Comparison of ENCODE assay signal across 8 mouse cellular contexts in genomic region chr5:24604656-24605100, GRCm38 (mm10). TPM values are rescaled to one million over a fixed set of nuclear protein-coding genes. Genes with fewer than 3 reads are reported as not detected.
DNase-seq lines count a peak whose midpoint lies in the region; ATAC-seq lines count a peak whose summit lies in the region.

No protein-coding gene starts in this region.

- H3K4me2 ChIP-seq in hindbrain, embryonic 16.5 days (ENCODE audit: low read length), result peak overlapping the region; percentile 78
- H3K4me2 ChIP-seq in midbrain, embryonic 12.5 days (replicated peaks), result peak overlapping the region; percentile 72
- peak overlapping the region; percentile 91 for H3K4me2 ChIP-seq in stomach, embryonic 15.5 days

- H3K9ac ChIP-seq in hindbrain, embryonic 16.5 days (ENCODE audit: low read depth, low read length), result peak overlapping the region; percentile 90
- peak overlapping the region; percentile 86 for H3K9ac ChIP-seq in midbrain, embryonic 12.5 days (replicated peaks)
- peak overlapping the region; percentile 51 for H3K9ac ChIP-seq in stomach, embryonic 15.5 days

- H3K4me3 ChIP-seq in hindbrain, embryonic 16.5 days (ENCODE audit: low read length), result peak overlapping the region; percentile 60
- H3K4me3 ChIP-seq in midbrain, embryonic 12.5 days, result peak overlapping the region; percentile 53
- H3K4me3 ChIP-seq in stomach, embryonic 15.5 days (replicated peaks), result peak overlapping the region; percentile 64

- H3K4me1 ChIP-seq in hindbrain, embryonic 16.5 days (ENCODE audit: control insufficient read depth, insufficient read depth, low read depth, low read length), result peaks cover 57% of the 10 kb centered on the region
- H3K4me1 ChIP-seq in midbrain, embryonic 12.5 days, result peaks cover 64% of the 10 kb centered on the region
- H3K4me1 ChIP-seq in stomach, embryonic 15.5 days, result peaks cover 41% of the 10 kb centered on the region

- intact Hi-C loops in left cerebral cortex, postnatal 4 days (cut with DNase I), result no loop called here

- H3K27me3 ChIP-seq in hindbrain, embryonic 16.5 days (replicated peaks; ENCODE audit: control insufficient read depth, insufficient read depth, low read length), result no peaks in the 10 kb centered on the region
- H3K27me3 ChIP-seq in midbrain, embryonic 12.5 days, result 0 out of 2 replicates have a peak, but pooled peaks cover 4% of the 10 kb centered on the region
- no peaks in the 10 kb centered on the region for H3K27me3 ChIP-seq in stomach, embryonic 15.5 days (replicated peaks)

- WGBS in hindbrain, embryonic 16.5 days, result 0% methylated on average over 25 of the region's 46 CpGs
- WGBS in midbrain, embryonic 12.5 days, result under 1% methylated on average over 46 of the region's 46 CpGs
- WGBS in stomach, embryonic 15.5 days, result 1% methylated on average over 44 of the region's 46 CpGs

- DNase-seq in adrenal gland, adult 8-10 months, result peak; percentile 86
- DNase-seq in cerebellum, postnatal 25 days, result peak; percentile 83 to 88
- peak; percentile 91 for DNase-seq in gastrocnemius, postnatal 10 days
- DNase-seq in left cerebral cortex, postnatal 4 days, result peak; percentile 94
- no peak for DNase-seq in spleen, adult 18-20 months

- H3K27ac ChIP-seq in hindbrain, embryonic 16.5 days (ENCODE audit: low read depth, low read length), result peak overlapping the region; percentile 98
- peak overlapping the region; percentile 99 for H3K27ac ChIP-seq in midbrain, embryonic 12.5 days (replicated peaks)
- H3K27ac ChIP-seq in stomach, embryonic 15.5 days, result peak overlapping the region; percentile 99

- H3K36me3 ChIP-seq in hindbrain, embryonic 16.5 days (ENCODE audit: control insufficient read depth, insufficient read depth, low read length), result no peaks in the 10 kb centered on the region
- H3K36me3 ChIP-seq in midbrain, embryonic 12.5 days, result no peaks in the 10 kb centered on the region
- H3K36me3 ChIP-seq in stomach, embryonic 15.5 days, result no peaks in the 10 kb centered on the region

- ATAC-seq in hindbrain, embryonic 16.5 days, result peak; percentile 81
- peak; percentile 82 for ATAC-seq in midbrain, embryonic 12.5 days (ENCODE audit: low FRiP score, low read depth)
- peak; percentile 67 for ATAC-seq in stomach, embryonic 15.5 days (ENCODE audit: insufficient read depth, low FRiP score, low read depth)

- H3K9me3 ChIP-seq in hindbrain, embryonic 16.5 days (ENCODE audit: control insufficient read depth, low read length), result no peaks in the 10 kb centered on the region
- H3K9me3 ChIP-seq in midbrain, embryonic 12.5 days, result no peaks in the 10 kb centered on the region
- H3K9me3 ChIP-seq in stomach, embryonic 15.5 days, result no peaks in the 10 kb centered on the region

RNA-seq across cellular contexts. Expression of gene Chpf2, which starts 18.1 kb away (rescaled TPM):
- 10 to 100 TPM; 38.1 to 70.3 (median 57.1) TPM for total RNA-seq in adrenal gland, adult 8-10 months (2022)
- total RNA-seq in gastrocnemius, postnatal 10 days (2021), result 10 to 100 TPM; 19.6 to 29.4 TPM
- 20.6 and 21.9 TPM in 2 replicates for polyA plus RNA-seq in hindbrain, embryonic 16.5 days (2015; fragmentation: Nextera tagmentation; extraction: Ambion mirVana)
- total RNA-seq in left cerebral cortex, postnatal 4 days (2021), result 10 to 100 TPM; 28.7 to 33.7 TPM
- polyA plus RNA-seq in midbrain, embryonic 12.5 days (2016; fragmentation: Nextera tagmentation; extraction: Ambion mirVana), result 18.3 and 22.1 TPM in 2 replicates
- polyA plus RNA-seq in stomach, embryonic 15.5 days (2015; fragmentation: Nextera tagmentation; extraction: Ambion mirVana), result 18.6 and 21.2 TPM in 2 replicates

RNA-seq across cellular contexts. Expression of gene Smarcd3, which starts 19.5 kb away (rescaled TPM):
- total RNA-seq in adrenal gland, adult 8-10 months (2022), result 10 to 100 TPM; 14.3 to 42.2 (median 24.7) TPM
- 100 to 1,000 TPM; 122 to 132 TPM for total RNA-seq in gastrocnemius, postnatal 10 days (2021)
- 128 and 133 TPM in 2 replicates for polyA plus RNA-seq in hindbrain, embryonic 16.5 days (2015; fragmentation: Nextera tagmentation; extraction: Ambion mirVana)
- 100 to 1,000 TPM; 179 to 183 TPM for total RNA-seq in left cerebral cortex, postnatal 4 days (2021)
- 108 and 120 TPM in 2 replicates for polyA plus RNA-seq in midbrain, embryonic 12.5 days (2016; fragmentation: Nextera tagmentation; extraction: Ambion mirVana)
- 22.2 and 25.1 TPM in 2 replicates for polyA plus RNA-seq in stomach, embryonic 15.5 days (2015; fragmentation: Nextera tagmentation; extraction: Ambion mirVana)

RNA-seq across cellular contexts. Expression of gene Abcf2, which starts 27.4 kb away (rescaled TPM):
- total RNA-seq in adrenal gland, adult 8-10 months (2022), result 10 to 100 TPM; 59.5 to 89.6 (median 75.2) TPM
- 10 to 100 TPM; 66.4 to 74.0 TPM for total RNA-seq in gastrocnemius, postnatal 10 days (2021)
- polyA plus RNA-seq in hindbrain, embryonic 16.5 days (2015; fragmentation: Nextera tagmentation; extraction: Ambion mirVana), result 80.9 and 84.8 TPM in 2 replicates
- total RNA-seq in left cerebral cortex, postnatal 4 days (2021), result 10 to 100 TPM; 52.9 to 54.7 TPM
- 126 TPM in 2 replicates for polyA plus RNA-seq in midbrain, embryonic 12.5 days (2016; fragmentation: Nextera tagmentation; extraction: Ambion mirVana)
- polyA plus RNA-seq in stomach, embryonic 15.5 days (2015; fragmentation: Nextera tagmentation; extraction: Ambion mirVana), result 85.9 and 90.0 TPM in 2 replicates

RNA-seq across cellular contexts. Expression of gene 4931409K22Rik, which starts 48.1 kb away (rescaled TPM):
- total RNA-seq in adrenal gland, adult 8-10 months (2022), result not detected
- not detected for total RNA-seq in gastrocnemius, postnatal 10 days (2021)
- polyA plus RNA-seq in hindbrain, embryonic 16.5 days (2015; fragmentation: Nextera tagmentation; extraction: Ambion mirVana), result 0.13 and 0.15 TPM in 2 replicates
- not detected for total RNA-seq in left cerebral cortex, postnatal 4 days (2021)
- 0.06 and 0.09 TPM in 2 replicates for polyA plus RNA-seq in midbrain, embryonic 12.5 days (2016; fragmentation: Nextera tagmentation; extraction: Ambion mirVana)
- 0.14 and 0.24 TPM in 2 replicates for polyA plus RNA-seq in stomach, embryonic 15.5 days (2015; fragmentation: Nextera tagmentation; extraction: Ambion mirVana)

Comparison
In these comparisons a context has a peak if more than half of its experiments do, and no peak if none do; other contexts are left out.
1. DNase-seq: peak in adrenal gland, adult 8-10 months (single experiment), cerebellum, postnatal 25 days (2 of 2), gastrocnemius, postnatal 10 days (single experiment) and left cerebral cortex, postnatal 4 days (single experiment); none in spleen, adult 18-20 months (0 of 2).
2. Peak in every context shown above with its lines, with median percentiles within 50 percentile points of each other: ATAC-seq, H3K27ac ChIP-seq, H3K4me2 ChIP-seq, H3K4me3 ChIP-seq and H3K9ac ChIP-seq.